Mouse (Mus musculus) left cerebral cortex, postnatal 10 days (tissue): Measurements from ENCODE around the gene Ccdc110. TPM values are rescaled to one million over a fixed set of nuclear protein-coding genes. Genes with fewer than 3 reads are reported as not detected.

ENCODE experiments used
- DNase-seq, 2 experiments: peaks; one replicate each; pipeline ENCODE4 v3.0.0; 2021 to 2022; ENCODE audit warnings: low spot score in 2 of 2, mixed read lengths in 1 of 2; ENCODE audit errors: extremely low spot score in 1 of 2
- intact Hi-C: fragments of 180-260 bp; cut with DNase I; formaldehyde crosslinking; loops from one replicate; pipeline ENCODE4 v1.15.1; 2025
- total RNA-seq, 2 experiments: library from RNA; stranded (reverse); gene quantifications; 2 replicates each; pipeline ENCODE4 v1.2.3; 2021

Gene Ccdc110
- total RNA-seq, 2 experiments from 2014 or later = 1.8 to 2.1 TPM

- DNase-seq = no peak
- intact Hi-C loops = no loop called here
Measured at GRCm38 (mm10) chr8:45973988-45974505, 39.6 kb downstream of the Ccdc110 start.

- intact Hi-C loops = no loop called here
- peak; percentile 98 to 99 for DNase-seq
Measured at GRCm38 (mm10) chr8:45975126-45975836, 40.9 kb downstream of the Ccdc110 start, which contains the start of the genes 1700029J07Rik and Ufsp2. Gene 1700029J07Rik, minus strand, starts transcription at chr8:45975252. Gene Ufsp2, plus strand, starts transcription at chr8:45975528.

GRCm38 (mm10) chr8:45975837-45976468 is 41.5 kb downstream of the Ccdc110 start:
- intact Hi-C loops = no loop called here
- no peak for DNase-seq

GRCm38 (mm10) chr8:45986665-45987064 is 52.2 kb downstream of the Ccdc110 start:
- no peak for DNase-seq
- intact Hi-C loops = no loop called here

GRCm38 (mm10) chr8:45988189-45988588 is 53.8 kb downstream of the Ccdc110 start:
- intact Hi-C loops = no loop called here
- no peak for DNase-seq

- no peak for DNase-seq
- intact Hi-C loops = no loop called here
Measured at GRCm38 (mm10) chr8:45990631-45991310, 56.4 kb downstream of the Ccdc110 start.

Other genes with a start within 250 kb of the Ccdc110 start
- 1 to 10 TPM; 1.1 to 1.5 TPM for gene Pdlim3, start 49.2 kb upstream of the Ccdc110 start, total RNA-seq
- gene 1700029J07Rik, start 40.6 kb downstream of the Ccdc110 start, total RNA-seq = 1 to 10 TPM; 2.9 to 3.2 TPM
- 10 to 100 TPM; 52.6 to 53.3 TPM for gene Ufsp2, start 40.9 kb downstream of the Ccdc110 start, total RNA-seq
- under 1 TPM; 0.36 to 0.61 TPM for gene Lrp2bp, start 64.7 kb downstream of the Ccdc110 start, total RNA-seq
- 1 to 10 TPM; 6.3 to 8.1 TPM for gene Ankrd37, start 71.1 kb downstream of the Ccdc110 start, total RNA-seq
- gene Cfap97, start 217.2 kb downstream of the Ccdc110 start, total RNA-seq = 10 to 100 TPM; 16.6 to 17.3 TPM
- 10 to 100 TPM; 38.2 to 42.7 TPM for gene Snx25, start 217.5 kb downstream of the Ccdc110 start, total RNA-seq